Mouse (Mus musculus): ENCODE measurements at regions not wholly inside any gene's neighbourhood (a gene's known extent, or its start where the extent isn't known, plus 50 kb on each side); places are given as distances from the start of the nearest gene placed in this dataset.

DNA sequence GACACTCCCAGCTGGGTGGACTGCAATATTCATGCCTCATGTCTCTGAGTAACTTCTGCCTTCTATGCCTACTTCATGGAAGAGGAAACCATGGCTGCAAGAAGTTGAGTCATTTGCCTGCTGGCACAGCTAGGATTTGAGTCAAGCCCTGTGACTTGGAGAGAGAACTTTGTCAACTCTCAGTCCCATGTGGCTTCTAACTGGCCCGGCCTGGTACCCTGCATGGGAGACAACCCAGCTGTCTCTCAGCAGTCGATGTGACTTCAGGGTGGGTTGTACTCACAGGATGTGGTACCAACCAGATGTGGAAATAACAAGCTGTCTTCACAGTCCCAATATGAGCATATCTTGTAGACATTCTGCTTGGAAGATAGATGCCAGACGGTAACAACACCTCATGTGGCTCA, 118.6 kb downstream of the 1810010D01Rik start:
- DNase-seq = no peak
- WGBS = 64% methylated on average over 3 of the region's 3 CpGs
- no peak for TF ChIP-seq POLR2A (IDR thresholded peaks at IDR 0.05; ENCODE audit: borderline replicate concordance, extremely low read depth, low read depth, low read length)
- TF ChIP-seq CTCF (IDR thresholded peaks at IDR 0.05; ENCODE audit: insufficient read depth, low read length) = no peak
- Histone ChIP-seq H3K4me1 (ENCODE audit: control insufficient read depth, insufficient read depth, low read length) (no peaks in the 10 kb centered on the region), H3K4me3 (replicated peaks; ENCODE audit: extremely low read depth, low read depth, low read length) (no peak overlapping the region)

- TF ChIP-seq POLR2A (IDR thresholded peaks at IDR 0.05; ENCODE audit: borderline replicate concordance, extremely low read depth, low read depth, low read length) (no peak), CTCF (IDR thresholded peaks at IDR 0.05; ENCODE audit: insufficient read depth, low read length) (no peak)
- Histone ChIP-seq H3K4me3 (replicated peaks; ENCODE audit: extremely low read depth, low read depth, low read length) (no peak overlapping the region), H3K4me1 (ENCODE audit: control insufficient read depth, insufficient read depth, low read length) (no peaks in the 10 kb centered on the region)
- WGBS = 87% methylated on average over 3 of the region's 3 CpGs
- no peak for DNase-seq
Measured at GRCm38 (mm10) chr7:145088655-145089054, 119.3 kb downstream of the 1810010D01Rik start.

GRCm38 (mm10) chr7:145087790-145088189, 120.1 kb downstream of the 1810010D01Rik start:
- WGBS = 85% methylated on average over 5 of the region's 5 CpGs
- H3K4me3 ChIP-seq (replicated peaks; ENCODE audit: extremely low read depth, low read depth, low read length) = no peak overlapping the region
- TF ChIP-seq CTCF (IDR thresholded peaks at IDR 0.05; ENCODE audit: insufficient read depth, low read length) = no peak
- TF ChIP-seq POLR2A (IDR thresholded peaks at IDR 0.05; ENCODE audit: borderline replicate concordance, extremely low read depth, low read depth, low read length) = no peak
- no peak for DNase-seq
- H3K4me1 ChIP-seq (ENCODE audit: control insufficient read depth, insufficient read depth, low read length) = no peaks in the 10 kb centered on the region

GRCm38 (mm10) chr7:145082917-145083752, 124.8 kb downstream of the 1810010D01Rik start:
- Histone ChIP-seq H3K4me3 (replicated peaks; ENCODE audit: extremely low read depth, low read depth, low read length) (no peak overlapping the region), H3K4me1 (ENCODE audit: control insufficient read depth, insufficient read depth, low read length) (no peaks in the 10 kb centered on the region)
- no peak for DNase-seq
- WGBS = 60% methylated on average over 9 of the region's 9 CpGs
- TF ChIP-seq CTCF (IDR thresholded peaks at IDR 0.05; ENCODE audit: insufficient read depth, low read length) (no peak), POLR2A (IDR thresholded peaks at IDR 0.05; ENCODE audit: borderline replicate concordance, extremely low read depth, low read depth, low read length) (no peak)

GRCm38 (mm10) chr7:145071996-145072790, 132.5 kb upstream of the Ccnd1 start:
- 66% methylated on average over 5 of the region's 5 CpGs for WGBS
- no peak for TF ChIP-seq CTCF (IDR thresholded peaks at IDR 0.05; ENCODE audit: insufficient read depth, low read length)
- no peak for TF ChIP-seq POLR2A (IDR thresholded peaks at IDR 0.05; ENCODE audit: borderline replicate concordance, extremely low read depth, low read depth, low read length)
- no peak for DNase-seq
- H3K4me1 ChIP-seq (ENCODE audit: control insufficient read depth, insufficient read depth, low read length) = no peaks in the 10 kb centered on the region
- H3K4me3 ChIP-seq (replicated peaks; ENCODE audit: extremely low read depth, low read depth, low read length) = no peak overlapping the region

DNA sequence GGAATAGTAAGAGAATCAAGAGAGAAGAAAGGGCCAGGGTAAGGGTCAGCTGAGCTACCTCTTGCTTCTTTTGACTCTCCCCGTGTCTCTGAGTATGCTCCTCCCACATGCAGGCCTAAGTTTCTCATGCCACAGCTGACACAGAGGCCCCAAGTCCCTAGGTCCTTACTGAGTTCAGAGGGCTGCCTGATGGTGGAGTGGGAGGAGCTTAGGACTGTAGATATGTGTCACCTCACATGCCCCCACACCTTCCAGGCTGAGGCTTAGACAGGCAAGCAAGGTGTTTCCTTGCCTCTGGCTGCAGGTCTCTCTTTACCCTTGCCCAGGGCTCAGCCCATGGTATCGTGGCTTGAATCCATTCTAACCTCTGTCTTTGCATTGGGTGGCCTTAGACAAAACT, 131.8 kb upstream of the Ccnd1 start:
- WGBS = 84% methylated on average over 2 of the region's 2 CpGs
- TF ChIP-seq CTCF (IDR thresholded peaks at IDR 0.05; ENCODE audit: insufficient read depth, low read length) (no peak), POLR2A (IDR thresholded peaks at IDR 0.05; ENCODE audit: borderline replicate concordance, extremely low read depth, low read depth, low read length) (no peak)
- H3K4me3 ChIP-seq (replicated peaks; ENCODE audit: extremely low read depth, low read depth, low read length) = no peak overlapping the region
- DNase-seq = no peak
- H3K4me1 ChIP-seq (ENCODE audit: control insufficient read depth, insufficient read depth, low read length) = no peaks in the 10 kb centered on the region

- 72% methylated on average over 3 of the region's 3 CpGs for WGBS
- H3K4me1 ChIP-seq (ENCODE audit: control insufficient read depth, insufficient read depth, low read length) = no peaks in the 10 kb centered on the region
- TF ChIP-seq POLR2A (IDR thresholded peaks at IDR 0.05; ENCODE audit: borderline replicate concordance, extremely low read depth, low read depth, low read length) (no peak), CTCF (IDR thresholded peaks at IDR 0.05; ENCODE audit: insufficient read depth, low read length) (no peak)
- H3K4me3 ChIP-seq (replicated peaks; ENCODE audit: extremely low read depth, low read depth, low read length) = no peak overlapping the region
- DNase-seq = no peak
Measured at GRCm38 (mm10) chr7:145067366-145067765, 127.6 kb upstream of the Ccnd1 start.

DNA sequence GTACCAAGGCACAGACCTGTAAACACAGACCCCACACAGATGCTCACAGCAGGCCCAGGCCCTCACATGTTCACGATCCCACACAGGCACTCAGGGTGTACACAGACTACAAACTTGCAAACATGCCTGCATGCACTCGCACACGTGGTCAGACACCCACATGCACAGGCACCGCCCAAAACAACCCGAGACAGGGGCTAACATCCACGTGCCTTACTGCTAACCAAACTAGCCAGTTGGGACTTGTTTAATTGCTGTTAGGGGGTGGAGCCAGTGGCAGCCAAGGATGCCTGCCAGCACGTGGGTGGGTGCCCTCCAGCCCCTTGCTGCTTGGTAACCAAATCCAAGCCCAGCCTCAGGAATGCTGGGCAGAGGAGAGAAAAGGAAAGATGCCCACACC, 116.6 kb upstream of the Ccnd1 start:
- 48% methylated on average over 7 of the region's 7 CpGs for WGBS
- peak; percentile 33 for DNase-seq
- TF ChIP-seq CTCF (IDR thresholded peaks at IDR 0.05; ENCODE audit: insufficient read depth, low read length) (no peak), POLR2A (IDR thresholded peaks at IDR 0.05; ENCODE audit: borderline replicate concordance, extremely low read depth, low read depth, low read length) (no peak)
- H3K4me1 ChIP-seq (ENCODE audit: control insufficient read depth, insufficient read depth, low read length) = peaks cover 7% of the 10 kb centered on the region
- no peak overlapping the region for H3K4me3 ChIP-seq (replicated peaks; ENCODE audit: extremely low read depth, low read depth, low read length)

- no peak for TF ChIP-seq POLR2A (IDR thresholded peaks at IDR 0.05; ENCODE audit: borderline replicate concordance, extremely low read depth, low read depth, low read length)
- no peak for TF ChIP-seq CTCF (IDR thresholded peaks at IDR 0.05; ENCODE audit: insufficient read depth, low read length)
- DNase-seq = no peak
- H3K4me1 ChIP-seq (ENCODE audit: control insufficient read depth, insufficient read depth, low read length) = peaks cover 14% of the 10 kb centered on the region
- H3K4me3 ChIP-seq (replicated peaks; ENCODE audit: extremely low read depth, low read depth, low read length) = no peak overlapping the region
Measured at GRCm38 (mm10) chr7:145051616-145052015, 111.9 kb upstream of the Ccnd1 start.
